Mouse (Mus musculus): Measurements from ENCODE around the gene Lin7b.

Lin7b gene

DNA sequence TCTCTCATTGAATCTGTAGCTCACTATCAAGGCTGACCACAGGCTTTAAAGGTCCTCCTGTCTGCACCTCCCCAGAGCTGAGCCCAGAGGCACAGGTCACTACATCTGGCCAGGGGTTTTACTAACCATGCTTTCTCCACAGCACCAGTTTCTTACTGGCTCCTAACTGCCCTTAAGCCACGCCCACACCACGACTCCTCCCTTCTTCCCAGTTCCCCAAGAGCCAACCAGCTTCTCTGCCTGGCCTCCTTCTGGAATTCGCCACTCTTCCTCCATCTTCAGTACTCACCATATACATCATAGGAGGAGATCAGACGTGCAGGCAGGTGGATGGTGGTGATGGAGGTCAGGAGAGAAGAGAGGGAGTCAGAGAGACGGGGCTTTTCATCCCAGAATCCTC, 17.3 kb downstream of the Lin7b start:
- in situ Hi-C loops (cut with MboI, MseI): no loop called here

DNA sequence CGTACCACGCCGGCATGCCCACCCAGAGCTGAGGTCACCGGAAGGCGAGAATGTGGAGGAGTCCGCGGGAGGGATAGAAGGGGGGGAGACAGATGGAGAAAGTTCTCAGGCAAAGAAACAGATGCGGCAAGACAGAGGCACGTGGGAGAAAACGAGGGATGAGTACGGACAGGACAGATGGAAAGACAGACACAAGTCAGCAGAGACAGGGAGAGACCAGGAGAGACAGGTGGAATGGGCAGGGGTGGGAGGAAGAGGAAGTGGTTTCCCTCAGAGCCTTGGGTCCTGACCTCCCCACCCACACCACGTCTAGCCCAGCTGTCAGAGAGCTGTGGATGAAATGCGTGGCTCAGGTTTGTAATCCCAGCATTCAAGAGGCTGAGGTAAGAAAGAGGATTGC, 23.5 kb downstream of the Lin7b start:
- in situ Hi-C loops (cut with MboI, MseI): no loop called here

DNA sequence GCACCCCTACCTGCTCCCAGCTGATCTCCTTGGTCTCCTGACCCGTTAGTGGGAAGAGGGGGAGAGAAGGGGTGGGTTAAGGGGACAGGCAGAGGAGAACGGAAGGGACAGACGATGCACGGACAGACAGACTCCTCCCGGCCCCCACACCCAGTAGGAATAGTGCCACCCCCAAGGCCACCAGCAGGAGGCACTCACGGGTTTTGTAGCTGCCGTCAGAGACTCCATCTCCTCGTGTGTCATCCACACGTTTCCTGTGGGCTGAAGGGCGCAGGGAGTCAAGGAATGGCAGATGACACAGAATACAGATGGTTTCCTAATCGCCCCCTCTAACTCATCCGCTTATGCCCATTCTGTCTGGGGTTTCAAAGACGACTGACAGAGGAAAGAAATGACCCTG, 26.8 kb downstream of the Lin7b start:
- in situ Hi-C loops (cut with MboI, MseI): loop anchor here (5.0 kb wide), 1 partner anchor 36 kb away; no protein-coding TSS in a partner anchor

DNA sequence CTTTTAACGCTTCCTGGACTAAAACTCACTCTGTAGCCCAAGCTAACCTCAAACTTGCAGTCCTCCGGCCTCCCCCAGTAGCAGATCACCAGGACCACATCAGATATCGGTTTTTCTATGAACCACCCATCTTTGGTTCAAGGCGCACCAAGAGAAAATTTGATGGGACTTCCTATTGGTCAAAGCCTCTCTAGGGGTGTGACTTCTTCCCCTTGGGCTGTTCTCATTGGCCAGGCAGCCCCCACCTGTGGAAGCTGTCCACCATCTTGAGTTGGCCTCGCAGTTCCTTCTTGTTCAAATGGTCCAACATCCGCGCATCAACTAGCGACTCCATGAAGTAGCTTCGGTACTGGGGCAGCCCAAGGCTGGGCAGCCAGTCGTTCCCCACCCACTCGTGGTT, 28.3 kb downstream of the Lin7b start:
- in situ Hi-C loops (cut with MboI, MseI): loop anchor here (5.0 kb wide), 1 partner anchor 35 kb away; no protein-coding TSS in a partner anchor

DNA sequence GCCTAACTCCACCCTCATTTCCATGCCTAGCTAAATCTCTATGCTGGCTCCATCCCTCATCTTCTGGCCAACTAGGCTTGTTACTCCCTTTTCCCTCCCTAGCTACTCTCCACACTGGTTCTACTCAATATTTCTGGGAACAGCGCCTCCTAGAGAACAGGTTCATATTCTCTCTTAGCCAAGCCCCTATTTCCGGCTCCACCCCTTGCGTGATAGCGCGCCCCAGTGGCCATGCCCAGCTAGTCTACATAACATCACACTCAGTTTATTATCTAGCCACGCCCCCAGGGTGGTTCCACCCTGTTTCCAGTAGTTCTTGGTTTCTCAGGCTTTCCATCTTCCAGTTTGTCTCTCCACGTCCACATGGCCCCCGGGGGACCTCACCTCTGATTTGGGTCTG, 29.1 kb downstream of the Lin7b start:
- in situ Hi-C loops (cut with MboI, MseI): loop anchor here (5.0 kb wide), 1 partner anchor 34 kb away; no protein-coding TSS in a partner anchor

DNA sequence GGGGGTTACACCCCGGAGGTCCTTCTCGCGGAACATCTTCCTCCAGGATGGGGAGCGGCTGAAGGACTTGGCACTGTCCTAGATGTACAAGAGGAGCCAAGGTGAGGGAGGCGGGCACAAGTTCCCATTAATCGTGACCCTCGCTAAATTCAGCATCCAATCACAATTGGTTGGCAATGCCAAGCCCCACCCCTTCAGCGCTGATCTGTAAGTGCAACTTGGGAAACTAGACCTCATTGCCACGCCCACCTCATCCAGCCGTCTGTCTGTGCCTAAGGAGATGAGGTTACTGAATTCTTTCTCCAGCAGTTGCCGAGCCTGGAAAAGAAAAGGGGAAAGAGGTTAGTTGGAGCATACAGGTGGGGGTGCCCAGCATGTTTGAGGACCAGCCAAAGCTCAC, 29.7 kb downstream of the Lin7b start:
- in situ Hi-C loops (cut with MboI, MseI): loop anchor here (5.0 kb wide), 1 partner anchor 33 kb away; no protein-coding TSS in a partner anchor

DNA sequence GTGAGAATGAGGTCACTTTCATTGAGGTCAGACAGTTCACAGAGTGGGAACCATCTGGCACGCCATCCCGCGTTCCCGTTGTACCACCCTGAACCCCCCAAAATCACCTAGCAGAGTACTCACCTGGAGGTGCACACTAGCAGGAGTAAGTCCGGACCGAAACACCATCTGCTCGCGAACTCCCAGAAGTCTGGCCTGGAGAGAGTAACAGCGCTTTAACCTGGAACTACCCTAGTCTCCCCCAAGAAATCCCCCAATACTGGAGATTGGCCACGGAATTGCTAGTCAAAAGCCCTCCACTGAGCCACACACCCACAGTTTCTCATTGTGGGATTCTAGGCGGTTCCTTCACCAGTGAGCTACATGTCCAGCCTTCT, 30.3 kb downstream of the Lin7b start:
- in situ Hi-C loops (cut with MboI, MseI): loop anchor here (5.0 kb wide), 1 partner anchor 33 kb away; no protein-coding TSS in a partner anchor

DNA sequence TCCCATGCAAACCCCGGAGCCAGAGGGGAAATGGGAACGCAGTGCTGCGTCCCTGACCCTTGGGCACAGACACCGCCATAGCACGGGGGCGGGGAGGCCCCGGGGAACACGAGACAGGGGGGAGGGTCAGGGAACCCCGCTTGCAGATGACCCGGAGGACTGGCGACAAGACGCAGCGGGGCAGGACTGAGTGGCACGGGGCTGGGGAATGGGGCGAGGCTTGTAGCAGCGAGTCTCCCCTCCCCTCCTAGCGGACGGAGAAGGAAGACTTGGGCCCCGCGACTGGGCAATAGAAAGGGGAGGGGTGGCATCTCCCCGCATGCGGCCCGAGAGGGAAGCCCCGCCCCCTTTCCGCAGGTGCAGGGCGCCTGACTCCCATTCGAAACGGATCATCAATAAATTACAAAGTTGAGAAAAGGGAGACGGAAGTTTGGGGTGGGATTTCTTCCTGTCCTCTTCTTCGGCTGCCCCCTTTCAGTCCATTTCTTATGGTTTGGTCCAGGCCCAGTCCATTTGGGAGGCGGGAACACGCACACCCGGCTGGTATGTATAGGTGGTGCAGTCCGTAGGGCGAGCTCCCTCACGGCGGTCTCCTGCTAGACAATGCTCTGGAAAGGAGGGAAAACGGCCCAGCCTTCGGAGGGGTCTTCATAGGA, 30.8 kb downstream of the Lin7b start:
- in situ Hi-C loops (cut with MboI, MseI): loop anchor here (5.0 kb wide), 1 partner anchor 32 kb away; no protein-coding TSS in a partner anchor

DNA sequence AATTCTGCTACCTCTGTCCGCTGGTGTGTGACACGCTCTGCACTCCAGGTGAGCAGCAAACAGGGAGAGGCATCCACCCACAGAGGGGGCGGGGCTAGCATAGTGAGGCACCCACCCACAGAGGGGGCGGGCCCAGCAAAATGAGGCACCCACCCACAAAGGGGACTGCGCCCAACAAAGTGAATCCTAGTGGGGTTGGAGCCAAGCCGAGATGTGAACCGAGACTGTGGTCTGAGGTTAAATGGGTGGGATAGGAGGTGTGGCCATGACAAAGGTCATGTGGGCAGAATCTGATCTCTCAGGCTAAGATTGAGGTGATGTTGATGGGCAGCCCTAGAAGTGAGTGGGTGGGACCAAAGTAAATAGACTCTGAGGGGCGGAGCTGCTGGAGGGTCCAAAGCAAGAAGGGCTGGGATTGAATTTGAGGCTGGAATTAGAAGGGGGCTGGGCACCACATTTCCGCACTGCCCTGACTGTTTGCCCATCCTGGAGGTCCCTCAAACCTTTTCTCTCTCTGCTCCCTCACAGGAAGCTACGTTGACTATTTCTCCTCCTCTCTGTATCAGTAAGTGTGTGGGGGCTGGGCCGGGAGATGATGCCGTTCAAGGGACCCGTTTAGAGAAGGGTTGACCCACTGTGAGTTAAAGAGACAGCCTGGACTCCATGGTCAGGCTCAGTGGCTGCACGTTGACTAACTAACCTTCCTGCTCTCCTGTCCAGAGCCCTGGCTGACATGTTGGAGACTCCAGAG, 32.0 kb downstream of the Lin7b start:
- in situ Hi-C loops (cut with MboI, MseI): no loop called here

DNA sequence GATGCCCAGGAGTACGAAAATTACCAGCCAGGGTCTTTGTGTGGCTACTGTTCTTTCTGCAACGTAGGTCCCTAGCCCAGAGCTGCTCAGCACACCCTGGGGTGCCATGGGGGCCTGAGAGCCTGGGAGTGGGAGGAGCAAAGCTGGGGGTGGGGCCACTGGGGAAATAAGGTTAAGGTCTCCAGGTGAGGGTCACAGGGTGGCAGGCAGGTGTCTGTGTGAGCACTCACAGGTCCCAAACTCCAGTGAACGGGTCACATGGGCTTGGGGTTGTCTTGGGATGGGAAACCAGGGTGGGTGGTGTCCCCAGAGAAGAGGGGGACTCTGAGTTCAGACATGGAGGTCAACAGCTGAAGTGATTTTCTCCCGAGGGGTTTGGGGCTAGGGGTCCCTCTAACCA, 32.9 kb downstream of the Lin7b start:
- in situ Hi-C loops (cut with MboI, MseI): no loop called here

DNA sequence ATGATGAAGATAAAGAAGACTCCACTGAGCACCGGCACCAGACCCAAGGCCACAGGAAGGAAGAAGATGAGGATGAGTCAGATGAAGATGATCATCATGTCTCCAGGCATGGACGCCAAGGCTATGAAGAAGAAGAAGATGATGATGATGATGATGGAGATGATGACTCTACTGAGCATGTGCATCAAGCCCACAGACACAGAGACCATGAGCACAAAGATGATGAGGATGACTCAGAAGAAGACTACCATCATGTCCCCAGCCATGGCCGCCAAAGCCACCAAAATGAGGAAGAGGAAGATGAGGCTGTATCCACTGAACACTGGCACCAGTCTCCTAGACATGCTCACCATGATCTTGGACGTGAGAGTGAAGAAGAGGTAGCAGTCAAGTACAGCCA, 34.1 kb downstream of the Lin7b start:
- in situ Hi-C loops (cut with MboI, MseI): no loop called here

DNA sequence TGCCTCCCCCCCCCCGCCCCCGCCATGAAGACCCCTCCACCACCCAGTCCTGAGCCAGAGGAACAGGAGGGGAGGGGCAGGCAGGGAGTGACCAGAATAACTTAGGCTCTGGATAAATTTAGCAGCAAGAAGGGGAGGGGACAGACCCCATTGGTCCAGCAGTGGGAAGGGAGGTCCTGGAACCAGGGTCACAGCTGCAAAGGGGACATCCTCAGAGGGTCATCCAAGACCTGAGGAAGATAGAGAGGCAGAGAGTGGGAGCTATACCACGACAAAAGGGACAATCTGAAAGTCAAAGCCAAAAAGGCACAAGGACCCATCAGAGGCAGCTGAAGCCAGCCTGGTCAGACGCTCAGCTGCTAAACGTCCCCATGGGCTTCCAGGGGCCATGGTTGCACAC, 35.3 kb downstream of the Lin7b start, which contains the start of gene Hrc:
Hrc (plus strand) TSS at position 235 of the 400 bp plus-strand sequence.
- in situ Hi-C loops (cut with MboI, MseI): no loop called here

DNA sequence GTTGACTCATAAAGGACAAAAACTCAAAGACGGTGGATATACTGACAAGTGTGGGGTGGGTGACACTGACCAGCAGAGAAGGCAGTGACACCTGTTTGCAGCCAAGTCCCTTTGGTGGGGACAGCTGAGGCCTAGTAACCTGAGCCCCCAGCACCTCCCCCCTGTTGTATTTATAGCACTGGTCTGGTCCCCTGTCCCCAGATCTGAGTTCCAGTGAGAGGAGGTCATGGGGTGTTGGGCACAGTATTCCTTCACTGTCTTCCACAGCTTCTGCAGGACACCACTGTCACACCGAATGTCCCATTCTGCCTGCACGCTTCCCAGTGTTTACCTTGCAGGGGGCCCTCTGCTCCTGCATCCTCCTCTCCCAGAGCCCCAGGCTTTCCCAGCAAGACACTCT, 35.8 kb downstream of the Lin7b start:
- in situ Hi-C loops (cut with MboI, MseI): no loop called here

DNA sequence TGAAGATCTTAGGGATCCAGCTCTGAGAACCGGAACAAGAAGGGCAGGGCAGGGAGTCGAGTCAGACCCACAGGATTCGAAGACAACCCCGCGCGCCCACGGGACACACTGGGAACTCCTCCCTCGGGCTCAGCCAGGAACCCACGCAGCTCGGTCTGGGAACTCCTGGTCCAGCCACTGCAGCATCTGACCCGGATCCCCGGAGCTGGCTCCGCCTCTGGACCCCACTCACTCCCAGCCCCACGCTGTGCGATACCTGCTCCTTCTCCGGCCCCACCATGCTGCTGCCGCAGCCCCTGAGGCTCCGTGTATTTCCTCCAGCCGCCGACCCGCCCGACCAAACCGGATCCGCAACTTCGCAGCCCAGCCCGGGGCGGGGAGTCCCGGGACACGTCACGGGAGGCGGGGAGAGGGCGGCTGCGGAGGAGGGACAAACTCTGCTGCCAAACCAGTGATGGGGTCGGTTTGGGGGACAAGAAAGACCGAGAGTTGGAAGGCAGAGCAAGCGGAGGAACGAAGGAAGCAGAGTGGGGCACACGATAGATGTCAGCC, 36.9 kb downstream of the Lin7b start, which contains the start of gene Trpm4:
Trpm4 (minus strand) TSS at position 350 of the 552 bp plus-strand sequence.
- in situ Hi-C loops (cut with MboI, MseI): no loop called here

DNA sequence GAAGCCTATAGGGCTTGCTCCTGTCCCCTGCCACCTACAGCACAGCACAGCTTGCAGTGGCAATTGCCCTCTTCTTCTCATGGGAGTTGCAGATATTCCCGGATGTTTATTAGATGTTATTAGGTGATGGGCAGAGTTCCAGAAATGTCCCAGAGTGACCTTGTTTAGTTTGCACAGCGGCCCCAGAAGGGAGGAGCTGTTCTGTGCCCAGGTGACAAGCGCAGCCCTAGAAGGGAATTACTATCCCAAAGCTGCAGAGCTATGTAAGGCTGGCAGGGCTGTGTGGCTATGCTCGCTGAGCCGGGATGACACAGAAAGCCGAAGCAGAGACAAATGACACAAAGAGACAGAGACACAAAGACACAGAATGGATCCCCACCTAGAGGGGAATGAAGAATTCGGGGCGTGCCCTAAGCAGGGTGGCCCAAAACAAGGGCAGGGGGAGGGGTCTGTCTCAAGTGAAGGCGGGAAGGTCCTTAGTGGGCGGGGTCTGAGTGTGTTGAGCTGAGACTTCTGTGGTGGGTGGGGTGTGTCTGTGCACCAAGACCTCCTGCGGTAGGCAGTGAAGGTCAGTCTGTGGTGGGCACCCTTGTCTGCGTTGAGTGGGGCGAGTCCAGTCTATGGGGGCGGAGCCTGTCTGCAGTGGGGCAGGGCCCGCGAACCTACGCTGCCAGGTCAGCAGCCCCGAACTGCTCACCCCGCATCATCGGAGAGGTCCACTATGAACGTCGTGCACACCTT, 37.5 kb downstream of the Lin7b start:
- in situ Hi-C loops (cut with MboI, MseI): no loop called here

DNA sequence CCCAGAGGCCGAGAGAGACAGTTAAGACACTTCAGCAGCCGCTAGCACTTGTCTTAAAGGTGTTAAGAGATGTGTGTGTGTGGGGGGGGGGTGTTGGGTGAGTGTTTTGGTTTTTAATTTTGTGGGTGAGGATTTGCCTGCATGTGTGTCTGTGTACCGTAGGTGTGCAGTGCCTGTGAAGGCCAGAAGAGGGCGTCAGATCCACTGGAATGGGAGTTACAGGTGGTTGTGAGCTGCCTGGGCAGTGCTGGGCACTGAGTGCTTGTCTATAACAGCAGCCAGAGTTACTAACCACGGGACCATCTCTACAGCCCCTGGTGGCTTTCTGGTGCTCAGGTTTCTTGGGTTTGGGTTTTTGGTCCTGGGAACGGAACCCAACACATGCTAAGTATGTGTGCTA, 38.9 kb downstream of the Lin7b start:
- in situ Hi-C loops (cut with MboI, MseI): no loop called here

DNA sequence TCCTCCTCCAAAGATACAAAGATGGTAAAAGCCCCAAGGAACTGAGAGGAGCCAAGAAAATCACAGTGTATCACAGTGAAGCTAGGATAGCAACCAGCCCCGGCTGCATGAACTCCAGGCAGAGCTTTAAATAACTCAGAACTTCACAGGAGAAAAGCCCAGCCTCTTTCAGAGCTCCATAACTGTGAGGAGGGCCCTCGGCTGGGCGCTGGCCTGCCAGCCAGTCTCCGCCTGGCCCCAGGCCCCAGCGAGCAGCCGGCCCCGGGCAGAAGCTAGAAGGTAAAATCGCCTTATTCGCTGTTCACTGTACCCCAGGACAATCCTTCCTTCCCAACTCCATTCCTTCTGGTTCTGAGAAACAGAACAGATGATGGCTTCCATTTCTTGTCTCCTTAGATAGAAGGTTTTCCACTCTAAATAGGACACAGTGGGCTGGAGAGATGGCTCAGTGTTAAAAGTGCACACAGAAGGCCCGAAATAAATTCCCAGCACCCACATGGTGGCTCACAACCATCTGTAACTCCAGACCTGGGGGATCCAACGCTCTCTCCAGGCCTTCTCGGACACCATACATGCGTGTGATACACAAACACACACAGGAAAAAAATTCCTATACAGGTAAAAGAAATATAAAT, 41.4 kb downstream of the Lin7b start:
- in situ Hi-C loops (cut with MboI, MseI): no loop called here

DNA sequence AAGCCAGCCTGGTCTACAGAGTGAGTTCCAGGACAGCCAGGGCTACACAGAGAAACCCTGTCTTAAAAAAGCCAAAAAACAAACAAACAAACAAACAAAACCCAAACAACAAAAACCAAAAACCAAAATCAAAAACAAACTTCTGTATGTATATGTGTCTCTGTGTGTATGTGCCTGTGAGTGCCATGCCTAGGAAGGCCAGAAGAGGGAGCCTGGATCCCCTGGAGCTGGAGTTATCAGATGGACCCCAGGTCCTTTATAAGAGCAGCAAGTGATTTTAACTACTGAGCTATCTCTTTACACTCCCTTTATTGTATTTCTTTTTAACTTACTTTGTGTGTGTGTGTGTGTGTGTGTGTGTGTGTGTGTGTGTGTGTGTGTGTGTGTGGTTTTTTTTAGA, 44.6 kb downstream of the Lin7b start:
- in situ Hi-C loops (cut with MboI, MseI): no loop called here

DNA sequence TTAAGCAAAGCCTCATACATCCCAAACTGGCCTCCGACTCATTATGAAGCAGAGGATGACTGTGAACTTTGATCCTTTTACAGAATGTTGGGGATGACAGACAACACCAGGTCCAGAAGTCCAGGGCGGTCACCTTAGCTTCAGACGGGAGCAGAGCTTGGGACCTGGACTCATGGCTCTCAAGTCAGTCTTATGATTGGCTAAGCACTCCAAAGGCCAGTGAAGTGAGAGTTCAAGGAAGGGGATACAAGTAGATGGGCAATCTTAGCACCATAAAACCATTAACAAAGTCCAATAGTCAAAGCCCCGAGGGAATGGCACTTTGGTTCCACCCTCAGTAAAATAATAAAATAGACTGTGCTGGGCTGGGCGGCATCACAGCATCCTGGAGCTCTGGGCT, 47.3 kb downstream of the Lin7b start:
- in situ Hi-C loops (cut with MboI, MseI): no loop called here

DNA sequence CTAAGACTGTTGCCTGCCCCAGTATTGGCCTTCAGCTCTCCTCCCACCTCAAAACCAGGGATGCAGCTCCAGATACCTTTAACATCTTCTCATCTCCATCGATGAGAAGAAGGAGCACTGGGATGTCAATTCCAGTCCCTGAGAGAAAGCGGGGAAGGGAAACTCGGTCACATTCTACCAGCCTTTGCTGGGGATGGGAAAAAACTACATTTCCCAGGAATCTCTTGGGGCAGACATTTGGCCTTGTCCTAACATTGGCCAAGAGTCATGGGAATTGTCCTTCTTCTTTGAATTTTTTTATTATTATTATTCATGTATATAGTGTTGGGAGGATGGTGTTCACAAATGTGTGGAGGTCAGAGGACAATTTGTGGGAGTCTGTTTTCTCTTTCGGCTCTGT, 48.1 kb downstream of the Lin7b start:
- in situ Hi-C loops (cut with MboI, MseI): no loop called here
